Mouse (Mus musculus) ovary, postnatal 36 days (tissue): ENCODE measurements around the gene Pkd1.
A peak's percentile ranks its signal among the peaks of the same experiment; 100 is the strongest.

Experiments used
- DNase-seq: peaks from one replicate; pipeline ENCODE4 v3.0.0; 2022; ENCODE audit warnings: low spot score, mixed read lengths

The Pkd1 gene

DNA sequence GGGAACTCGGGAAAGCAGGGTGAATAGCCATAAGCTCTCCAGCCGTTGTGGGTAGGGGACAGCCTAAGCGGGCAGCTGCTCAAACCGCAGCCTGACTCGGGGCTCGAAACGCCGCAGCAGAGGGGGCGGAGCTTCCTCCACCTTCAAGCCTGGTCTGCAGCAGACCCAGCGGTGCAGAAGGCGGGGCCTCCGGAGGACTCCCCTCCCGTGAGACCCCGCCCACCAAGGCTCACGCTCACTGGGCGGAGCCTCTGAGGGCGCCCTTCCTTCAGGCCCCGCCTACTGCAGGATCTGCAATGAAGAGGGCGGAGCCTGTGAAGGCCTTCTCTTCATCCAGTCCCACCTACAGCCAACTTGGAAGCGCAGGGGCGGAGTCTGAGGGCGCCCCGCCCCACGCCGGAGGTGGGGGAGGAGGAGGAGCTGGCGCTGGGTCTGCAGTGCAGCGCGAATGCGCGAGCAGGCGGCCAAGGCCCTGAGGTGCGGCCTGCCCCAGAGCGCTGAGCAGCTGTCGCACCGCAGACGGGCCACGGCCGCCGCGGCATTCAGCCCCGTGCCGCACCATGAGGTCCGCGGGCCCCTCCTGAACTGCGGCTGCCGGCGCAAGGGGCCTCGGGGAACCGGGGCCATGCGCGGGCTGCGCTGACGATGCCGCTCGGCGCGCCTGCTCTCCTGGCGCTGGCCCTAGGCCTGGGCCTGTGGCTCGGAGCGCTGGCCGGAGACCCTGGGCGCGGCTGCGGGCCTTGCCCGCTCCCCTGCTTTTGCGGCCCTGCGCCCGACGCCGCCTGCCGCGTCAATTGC, at the start of gene Pkd1:
Gene Pkd1, plus strand, starts transcription at position 217 of the 798 bp plus-strand sequence.
- peak; percentile 100 for DNase-seq

DNA sequence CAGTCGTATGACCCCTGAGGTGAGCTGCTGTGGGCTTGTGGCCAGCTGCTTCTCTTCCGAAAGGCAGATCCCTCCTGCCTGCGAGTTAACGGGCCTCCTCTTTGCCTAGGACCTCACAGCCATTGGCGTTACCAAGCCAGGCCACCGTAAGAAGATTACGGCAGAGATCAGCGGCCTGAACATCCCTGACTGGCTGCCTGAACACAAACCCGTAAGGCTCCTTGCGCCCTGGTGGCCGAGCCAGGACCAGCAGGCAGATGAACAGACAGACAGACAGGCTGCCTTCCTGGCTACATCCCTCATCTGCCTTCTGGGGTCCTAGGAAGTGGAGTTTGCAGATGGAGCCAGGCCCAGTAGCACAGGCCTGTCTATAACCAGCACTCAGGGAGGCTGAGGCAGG, 47.4 kb upstream of the Pkd1 start:
- no peak for DNase-seq

DNA sequence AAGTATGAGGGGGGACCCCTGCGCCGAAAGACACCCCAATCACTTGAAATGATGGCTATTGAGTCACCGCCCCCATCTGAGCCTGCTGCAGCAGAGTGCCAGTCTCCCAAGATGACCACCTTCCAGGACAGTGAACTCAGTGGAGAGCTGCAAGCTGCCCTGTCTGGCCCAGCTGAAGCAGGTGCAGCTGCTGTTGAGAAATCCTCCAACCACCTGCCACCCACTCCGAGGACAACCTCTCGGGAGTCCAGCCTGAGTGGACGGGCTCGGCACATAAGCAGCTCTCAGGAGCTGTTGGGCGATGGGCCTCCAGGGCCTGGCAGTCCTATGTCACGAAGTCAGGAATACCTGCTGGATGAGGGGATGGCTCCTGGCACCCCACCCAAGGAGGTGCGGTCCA, 45.5 kb upstream of the Pkd1 start:
- DNase-seq = no peak

DNA sequence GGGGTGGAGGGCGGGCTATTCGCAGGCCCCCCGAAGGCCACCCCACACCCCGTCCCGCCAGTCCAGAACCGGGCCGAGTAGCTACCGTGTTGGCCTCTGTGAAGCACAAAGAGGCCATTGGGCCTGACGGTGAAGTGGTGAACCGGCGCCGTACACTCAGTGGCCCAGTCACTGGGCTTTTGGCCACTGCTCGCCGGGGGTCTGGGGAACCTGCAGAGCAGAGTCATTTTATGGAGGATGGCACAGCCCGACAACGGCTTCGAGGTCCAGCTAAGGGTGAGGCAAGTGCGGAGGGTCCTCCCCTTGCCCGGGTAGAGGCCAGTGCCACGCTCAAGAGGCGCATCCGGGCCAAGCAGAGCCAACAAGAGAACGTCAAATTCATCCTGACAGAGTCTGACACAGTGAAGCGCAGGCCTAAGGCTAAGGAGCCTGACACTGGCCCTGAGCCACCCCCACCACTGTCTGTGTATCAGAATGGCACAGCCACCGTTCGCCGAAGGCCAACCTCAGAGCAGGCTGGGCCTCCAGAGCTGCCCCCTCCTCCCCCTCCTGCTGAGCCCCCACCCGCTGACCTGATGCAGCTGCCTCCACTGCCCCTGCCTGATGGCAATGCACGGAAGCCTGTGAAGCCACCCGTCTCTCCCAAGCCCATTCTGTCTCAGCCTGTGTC, 44.2 kb upstream of the Pkd1 start:
- DNase-seq = no peak

DNA sequence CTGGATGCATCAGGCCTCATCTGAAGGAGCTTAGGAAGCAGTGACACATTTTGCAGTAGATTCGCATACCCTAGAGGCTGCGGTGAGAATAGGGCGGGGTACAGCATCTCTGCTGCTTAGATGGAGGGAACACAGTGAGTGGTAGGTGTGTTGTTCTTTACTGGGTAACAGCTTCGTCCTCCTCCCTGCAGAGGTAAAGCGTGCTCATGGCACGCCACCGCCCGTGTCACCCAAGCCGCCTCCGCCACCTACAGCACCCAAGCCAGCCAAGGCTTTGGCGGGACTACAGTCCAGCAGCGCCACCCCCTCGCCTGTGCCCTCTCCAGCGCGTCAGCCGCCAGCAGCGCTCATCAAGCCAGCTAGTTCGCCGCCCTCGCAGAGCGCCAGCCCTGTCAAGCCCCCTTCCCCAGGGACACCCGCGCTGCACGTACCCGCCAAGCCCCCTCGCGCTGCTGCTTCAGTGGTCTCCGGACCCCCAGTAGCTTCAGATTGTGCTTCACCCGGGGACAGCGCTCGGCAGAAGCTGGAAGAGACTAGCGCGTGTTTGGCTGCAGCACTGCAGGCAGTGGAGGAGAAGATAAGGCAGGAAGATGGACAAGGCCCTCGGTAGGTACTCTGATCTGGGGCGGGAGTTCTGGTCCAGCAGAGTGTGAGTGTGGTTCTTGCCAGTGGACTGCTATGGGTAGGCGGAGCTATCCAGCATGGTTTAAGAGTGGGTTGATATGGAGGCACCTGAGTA, 43.1 kb upstream of the Pkd1 start:
- peak; percentile 45 for DNase-seq

DNA sequence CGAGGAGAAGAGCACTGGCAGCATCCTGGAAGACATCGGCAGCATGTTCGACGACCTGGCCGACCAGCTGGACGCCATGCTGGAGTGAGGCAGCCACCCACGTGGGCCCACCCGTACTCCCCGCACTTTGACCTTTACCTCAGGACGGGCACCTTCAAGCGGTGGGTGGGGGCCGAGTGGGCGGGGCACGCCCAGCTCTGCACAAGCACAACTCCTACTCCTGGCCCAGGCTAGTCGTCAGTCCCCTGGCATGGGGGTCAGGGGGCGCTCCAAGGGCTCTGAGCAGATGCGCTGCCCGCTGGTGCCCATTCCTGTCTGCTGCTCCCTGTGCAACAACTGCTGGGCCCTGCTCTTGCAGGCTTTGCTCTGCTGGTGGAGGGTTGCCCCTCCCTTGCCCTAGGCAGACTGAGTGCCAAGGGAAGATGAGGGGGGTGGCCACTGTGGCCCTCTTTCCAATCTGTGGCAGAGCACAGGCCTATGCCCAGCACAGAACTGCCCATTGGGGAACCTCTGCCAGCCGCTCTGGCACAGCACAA, 42.4 kb upstream of the Pkd1 start:
- no peak for DNase-seq

DNA sequence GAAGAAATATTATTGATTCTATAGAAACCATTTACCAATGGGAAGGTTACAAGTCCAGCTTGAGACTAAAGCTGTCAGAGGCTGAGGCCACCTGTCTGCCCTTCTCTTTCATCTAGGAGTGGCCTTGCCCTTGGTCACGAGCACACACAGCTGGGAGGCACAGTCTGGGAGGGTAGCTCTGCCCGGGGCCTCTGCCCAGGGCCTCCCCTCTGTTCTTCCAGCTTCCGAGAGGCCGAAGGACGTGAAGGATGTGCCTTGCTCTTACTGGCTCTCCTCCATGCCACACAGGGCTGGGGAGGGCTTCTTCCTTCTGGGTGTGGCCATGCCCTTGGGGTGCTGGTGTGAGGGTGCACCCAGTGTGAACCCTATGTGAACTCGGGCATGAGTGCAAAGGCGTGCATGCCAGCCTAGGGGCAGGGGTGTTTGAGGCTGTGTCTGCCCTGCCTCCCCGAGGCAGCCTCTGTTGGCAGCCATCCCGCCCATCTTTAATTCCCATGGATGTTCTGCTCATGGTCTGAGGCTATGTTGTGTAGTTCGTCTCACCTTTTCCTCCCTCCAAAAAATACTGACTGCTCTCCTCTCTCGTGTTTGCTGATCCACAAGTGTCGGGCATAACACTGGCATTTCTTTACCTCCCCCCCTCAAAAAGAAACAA, 41.7 kb upstream of the Pkd1 start:
- no peak for DNase-seq

DNA sequence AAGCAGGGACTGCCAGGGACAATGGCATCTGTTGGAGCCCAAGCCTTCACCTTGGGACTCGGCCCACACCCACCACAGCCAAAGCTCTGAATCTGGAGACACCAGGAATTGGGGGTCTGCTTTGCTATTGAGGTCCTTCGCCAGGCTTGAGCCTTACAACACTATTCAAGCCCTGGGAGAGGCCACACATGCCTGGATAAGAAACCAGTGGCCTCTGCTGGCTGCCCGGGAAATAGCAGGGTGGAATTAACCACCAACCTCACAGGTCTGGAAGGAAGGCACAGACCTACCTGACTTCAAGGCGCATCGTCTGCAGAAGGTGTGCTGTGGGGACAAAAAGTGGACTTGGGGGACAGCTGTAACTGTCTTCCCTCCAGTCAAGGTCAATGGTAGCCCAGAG, 36.0 kb upstream of the Pkd1 start:
- DNase-seq = peak; percentile 54

DNA sequence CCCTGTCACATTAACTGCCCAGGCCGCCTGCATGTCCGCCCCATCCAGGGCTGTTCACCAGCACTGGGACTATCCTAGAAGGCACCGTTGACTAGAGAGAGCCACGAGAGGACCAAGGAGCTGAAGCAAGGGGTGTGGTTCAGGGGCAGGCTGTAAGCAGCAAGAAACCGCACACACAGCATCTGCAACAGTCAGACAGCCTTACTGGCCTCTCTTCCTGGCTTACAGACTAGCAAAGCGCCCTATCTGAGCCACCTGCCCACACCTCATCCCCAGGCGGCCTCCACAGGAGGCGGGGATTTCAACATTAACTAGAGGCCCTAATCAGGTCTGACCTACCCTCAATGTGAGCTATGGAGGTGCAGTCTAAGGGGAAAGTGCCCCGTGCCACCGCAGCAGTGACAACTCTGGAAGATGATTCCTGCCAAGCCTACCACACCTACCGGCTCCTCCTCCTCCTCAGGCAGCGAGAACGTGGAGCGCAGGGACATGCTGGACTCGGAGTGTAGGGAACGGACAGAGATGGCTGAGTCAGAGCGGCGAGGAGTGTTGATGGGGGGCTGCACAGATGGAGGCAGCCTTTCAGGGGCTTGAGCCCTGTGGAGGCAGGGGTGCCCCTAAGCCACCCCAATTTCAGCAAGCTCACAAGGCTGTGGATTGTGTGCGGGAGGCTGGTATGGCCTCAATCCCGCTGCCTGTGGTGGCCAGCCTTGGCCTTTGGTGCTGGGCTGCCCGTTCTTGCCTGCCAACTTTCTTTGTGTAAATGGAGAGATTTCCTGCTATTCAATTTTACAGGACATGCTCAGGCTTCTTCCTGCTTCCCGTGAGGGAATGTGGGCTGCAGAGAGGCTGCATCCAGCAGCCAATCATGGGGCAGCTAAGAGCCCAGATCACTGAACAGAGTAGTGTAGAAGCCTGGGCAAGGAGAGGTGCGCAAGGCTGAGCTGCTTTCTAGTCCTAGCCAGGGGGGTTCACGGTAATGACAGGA, 35.1 kb upstream of the Pkd1 start:
- DNase-seq = no peak

DNA sequence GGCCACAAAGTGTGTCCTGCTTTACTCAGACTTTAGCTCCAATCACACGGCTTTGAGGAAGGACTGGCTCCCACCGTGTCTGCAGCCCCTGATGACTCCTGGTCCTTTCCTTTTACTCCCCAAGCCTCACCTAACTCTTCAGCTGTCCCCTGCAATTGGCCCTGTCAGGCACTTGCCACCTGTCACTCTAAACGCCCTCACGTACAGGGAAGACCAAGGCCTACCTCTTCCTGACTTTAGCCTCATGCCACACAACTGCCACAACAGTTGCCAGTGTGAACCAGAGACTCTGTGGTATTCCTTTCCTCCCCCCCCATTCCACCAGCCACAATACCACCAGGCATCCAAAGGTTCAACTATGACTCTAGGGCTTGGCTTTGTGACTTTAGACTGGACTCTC, 29.2 kb upstream of the Pkd1 start:
- no peak for DNase-seq

DNA sequence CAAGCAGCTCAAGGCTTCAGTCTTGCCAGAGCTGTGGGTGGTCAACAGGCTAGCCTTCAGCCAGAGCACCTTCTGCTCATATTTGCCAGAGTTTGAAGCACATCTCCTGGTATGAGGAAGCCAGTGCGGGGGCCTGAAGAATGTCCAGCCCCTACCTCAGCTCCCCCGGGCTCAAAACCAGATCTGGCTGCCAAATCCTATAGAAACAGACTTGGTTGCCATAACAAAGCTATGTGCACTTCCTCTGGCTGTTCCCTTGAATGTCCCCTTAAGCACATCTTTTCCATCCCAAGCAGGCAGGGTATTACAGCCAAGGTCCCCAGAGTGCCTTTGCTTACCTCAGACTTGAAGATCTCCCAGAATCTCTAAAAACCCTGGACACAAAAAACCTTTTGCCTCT, 24.9 kb upstream of the Pkd1 start:
- no peak for DNase-seq

DNA sequence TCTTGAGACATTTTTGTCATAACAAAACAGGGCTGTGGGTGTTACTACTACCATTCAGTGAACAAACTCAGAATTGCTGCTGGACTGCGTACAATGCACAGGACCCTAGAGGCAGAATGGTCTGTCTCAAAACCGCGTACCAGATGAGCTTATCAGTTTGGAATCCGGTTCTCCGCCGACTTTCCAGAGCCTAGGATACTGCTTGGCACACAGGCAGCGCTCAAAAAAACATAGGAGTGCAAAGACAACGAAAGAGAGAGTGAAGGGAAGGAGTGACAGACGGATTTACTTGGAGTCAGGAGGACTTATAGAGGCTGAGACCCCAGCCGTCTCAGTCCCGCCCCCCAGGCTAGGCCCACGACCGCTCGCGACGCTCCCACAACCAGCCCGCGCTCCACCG, 22.3 kb upstream of the Pkd1 start:
- DNase-seq = no peak

DNA sequence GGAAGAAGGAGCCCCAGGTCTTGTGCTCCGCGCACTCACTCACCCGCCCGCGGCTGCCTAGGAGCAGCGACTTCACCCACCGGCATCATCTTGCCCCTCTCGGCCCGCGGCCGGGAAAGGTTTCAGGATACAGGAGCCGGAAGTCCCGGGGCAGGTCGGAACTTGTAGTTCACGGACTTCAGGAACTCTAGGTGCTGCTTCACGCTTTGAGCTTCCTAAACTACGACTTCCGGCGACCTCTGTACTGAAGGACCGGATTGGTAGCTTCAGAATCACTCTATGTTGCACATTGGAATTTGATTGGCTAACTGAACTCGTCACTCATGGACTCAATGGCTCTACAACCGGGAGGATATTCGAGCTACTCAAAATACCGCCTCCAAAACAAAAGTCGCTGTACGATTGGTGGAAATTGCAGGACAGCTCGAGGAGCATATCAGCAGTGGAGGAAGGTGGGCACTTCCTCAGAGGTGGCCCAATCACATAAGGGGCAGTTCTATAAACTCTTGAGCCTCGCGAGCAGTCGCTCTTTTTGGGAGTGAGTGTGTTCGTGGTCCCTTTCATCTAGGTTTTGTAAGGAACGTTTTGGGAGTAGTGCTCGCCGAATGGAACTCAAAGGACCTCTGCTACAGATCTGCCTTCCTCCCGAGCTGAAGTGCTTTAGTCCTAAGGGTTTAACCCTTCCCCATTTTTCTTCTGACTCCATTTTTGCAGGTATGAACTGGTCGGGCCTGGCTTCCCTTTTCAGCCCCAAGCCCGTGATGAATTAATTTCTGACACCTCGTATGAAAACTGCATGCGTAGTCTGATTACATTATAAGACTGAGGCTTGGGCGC, 21.7 kb upstream of the Pkd1 start, which contains the start of gene Traf7:
Gene Traf7, minus strand, starts transcription at position 216 of the 837 bp plus-strand sequence.
- peak; percentile 85 for DNase-seq

DNA sequence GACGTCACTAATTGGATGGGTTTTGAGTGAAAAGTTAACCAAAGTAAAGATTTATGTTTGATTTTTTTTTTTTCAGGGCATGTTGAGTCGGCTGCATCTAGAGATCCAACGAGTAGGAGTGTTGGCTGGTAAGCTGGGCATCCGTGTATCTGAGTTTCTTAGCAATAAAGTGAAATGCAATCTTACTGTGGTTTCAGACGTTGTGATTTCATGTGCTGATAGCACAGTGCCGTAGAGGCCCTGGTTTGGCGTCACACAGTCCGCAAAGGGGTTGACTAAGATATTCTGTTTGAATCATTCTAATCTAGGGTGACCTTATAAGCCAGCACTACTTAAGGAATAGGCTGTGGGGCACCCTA, 21.1 kb upstream of the Pkd1 start:
- DNase-seq = no peak

DNA sequence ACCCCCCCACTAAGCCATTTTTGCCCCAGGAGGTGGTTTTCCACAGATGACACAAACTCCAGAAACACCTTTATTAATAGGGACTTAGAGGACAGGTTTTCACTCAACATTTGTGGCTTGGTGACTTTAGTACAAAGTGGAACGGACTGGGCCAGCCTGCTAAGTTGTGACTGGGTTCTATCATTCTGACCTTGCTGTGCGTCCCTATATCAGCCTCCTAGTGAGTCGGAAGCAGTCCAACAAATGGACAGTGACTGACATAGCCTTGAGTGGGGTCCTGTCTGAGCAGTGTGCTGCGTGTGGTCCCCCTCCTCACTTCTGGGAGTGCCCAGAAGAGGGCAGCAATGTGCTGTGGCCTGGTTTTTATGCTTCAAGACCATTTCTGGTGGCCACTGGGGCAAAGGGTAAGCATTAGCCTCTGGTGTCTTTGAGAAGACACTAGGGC, 20.6 kb upstream of the Pkd1 start:
- peak; percentile 59 for DNase-seq

DNA sequence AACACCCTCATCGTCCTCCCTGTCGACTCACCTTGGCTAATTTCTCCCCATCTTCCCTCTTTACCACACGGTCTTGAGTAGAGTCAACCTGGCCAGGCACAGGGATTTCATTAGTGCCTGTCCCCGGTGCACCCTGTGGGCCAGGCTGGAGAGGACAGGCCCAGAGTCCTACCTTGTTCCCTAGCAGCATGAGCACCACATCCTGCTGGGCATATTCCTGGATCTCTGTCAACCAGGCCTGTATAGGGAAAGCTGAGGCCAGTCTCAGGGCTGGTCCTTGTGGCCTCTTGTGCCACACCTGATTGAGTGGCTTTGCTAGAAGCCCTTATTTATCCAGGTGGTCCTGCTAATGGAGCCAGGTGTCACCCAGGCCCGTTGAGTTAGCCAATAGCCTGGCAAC, 19.8 kb upstream of the Pkd1 start:
- DNase-seq = no peak

DNA sequence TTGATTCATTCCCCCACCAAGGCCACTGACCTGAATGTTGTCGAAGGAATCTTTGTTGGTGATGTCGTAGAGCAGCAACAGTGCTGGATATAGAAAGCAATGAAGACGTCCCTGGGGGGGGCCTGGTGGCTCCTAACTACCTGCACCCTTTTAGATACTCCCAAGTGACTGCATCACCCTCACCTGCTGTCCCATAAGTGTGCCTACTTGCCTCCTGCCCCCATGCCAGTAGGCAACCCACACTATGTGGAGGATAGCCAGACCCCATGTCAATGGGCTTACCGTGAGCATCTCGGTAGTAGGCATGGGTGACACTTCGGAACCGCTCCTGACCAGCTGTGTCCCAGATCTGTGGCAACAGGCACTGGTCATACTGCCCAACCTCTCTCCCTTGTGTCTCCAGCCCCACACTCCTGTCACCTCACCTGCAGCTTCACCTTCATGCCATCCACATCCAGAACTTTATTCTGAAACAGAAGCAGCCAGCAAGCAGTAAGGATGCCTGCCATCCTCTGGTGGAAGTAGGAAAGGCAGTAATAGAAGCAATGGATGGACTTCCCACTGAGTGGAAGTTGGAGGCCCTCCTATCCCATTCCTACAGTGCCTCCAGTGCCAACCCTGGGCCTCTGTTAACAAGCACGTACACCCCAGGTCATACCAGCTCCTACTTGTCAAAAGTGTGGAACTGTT, 19.1 kb upstream of the Pkd1 start:
- no peak for DNase-seq

DNA sequence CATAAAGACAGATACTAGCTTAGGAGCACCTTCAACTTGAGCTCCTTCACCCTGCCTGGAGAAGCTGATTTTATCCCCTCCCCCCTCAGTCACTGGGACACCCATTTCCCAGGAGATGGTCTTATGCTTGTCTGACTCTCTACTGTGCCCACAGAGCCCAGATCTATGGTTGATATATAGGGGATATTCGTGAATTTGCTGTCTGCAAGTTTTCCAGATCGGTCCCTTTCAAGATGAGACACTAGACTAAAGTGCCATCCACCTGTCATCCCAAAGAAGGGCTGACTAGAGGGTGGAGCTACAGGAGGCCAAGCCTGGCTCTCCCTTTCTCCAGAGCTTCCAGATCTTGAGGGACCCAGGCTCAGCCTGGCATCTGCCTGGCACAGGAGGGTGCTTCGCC, 18.6 kb upstream of the Pkd1 start:
- no peak for DNase-seq

DNA sequence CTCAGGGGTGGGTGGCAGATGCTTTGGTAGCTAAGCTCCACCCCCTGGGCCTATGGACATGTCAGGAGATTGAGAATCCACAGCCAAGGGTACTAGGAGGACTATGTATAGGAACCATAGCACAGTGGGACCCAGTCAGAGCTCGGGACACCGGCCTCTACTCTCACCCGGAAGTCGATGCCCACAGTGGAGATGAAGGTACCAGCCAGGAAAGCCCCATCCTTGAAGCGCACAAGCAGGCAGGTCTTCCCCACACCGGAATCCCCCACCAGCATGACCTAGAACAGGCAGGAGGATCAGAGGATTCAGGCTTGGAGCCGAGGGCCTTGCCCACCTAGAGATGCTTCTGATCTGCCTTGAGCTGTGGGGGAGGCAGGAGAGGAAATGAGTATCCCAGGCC, 17.6 kb upstream of the Pkd1 start:
- DNase-seq = no peak
